Mouse (Mus musculus) hindbrain, embryonic 14.5 days (tissue): ENCODE results near the gene Tll2. TPM values are rescaled to one million over a fixed set of nuclear protein-coding genes. Genes with fewer than 3 reads are reported as not detected.
A peak's percentile ranks its signal among the peaks of the same experiment; 100 is the strongest.

Experiments used
- ATAC-seq: fragments of 200-750 bp; cut with Nextera tagmentation; 2 replicates; pipeline ENCODE4 v1.8.0; 2017; ENCODE audit warnings: moderate number of reproducible peaks, mild to moderate bottlenecking, moderate TSS enrichment, moderate library complexity; ENCODE audit not compliant: low FRiP score
- DNase-seq: peaks from one replicate; pipeline ENCODE4 v3.0.0-alpha.2; 2015; ENCODE audit warnings: low spot score
- H3K27ac ChIP-seq: fragments of 300-500 bp; sonication (generic); 2 replicates; pipeline ENCODE4 v1.5.1; 2014; ENCODE audit warnings: mild to moderate bottlenecking, moderate library complexity
- H3K27me3 ChIP-seq: fragments of 300-500 bp; sonication (generic); 2 replicates; pipeline ENCODE4 v1.6.1; 2014; ENCODE audit warnings: mild to moderate bottlenecking, low read length, mixed read lengths; ENCODE audit not compliant: control insufficient read depth, insufficient read depth
- H3K36me3 ChIP-seq: fragments of 300-500 bp; sonication (generic); replicated peaks from 2 replicates; pipeline ENCODE4 v1.6.1; 2014; ENCODE audit not compliant: control insufficient read depth, insufficient read depth
- H3K4me1 ChIP-seq: fragments of 300-500 bp; sonication (generic); replicated peaks from 2 replicates; pipeline ENCODE4 v1.6.1; 2014; ENCODE audit warnings: antibody characterized with exemption, low read length, mixed read lengths; ENCODE audit not compliant: control insufficient read depth, insufficient read depth
- H3K4me2 ChIP-seq: fragments of 300-500 bp; sonication (generic); replicated peaks from 2 replicates; pipeline ENCODE4 v1.6.1; 2014; ENCODE audit warnings: mild to moderate bottlenecking, moderate library complexity
- H3K4me3 ChIP-seq: fragments of 300-500 bp; sonication (generic); replicated peaks from 2 replicates; pipeline ENCODE4 v1.5.1; 2014; ENCODE audit warnings: mild to moderate bottlenecking, low read length
- H3K9ac ChIP-seq: fragments of 300-500 bp; sonication (generic); 2 replicates; pipeline ENCODE4 v1.6.1; 2014
- H3K9me3 ChIP-seq: fragments of 300-500 bp; sonication (generic); 2 replicates; pipeline ENCODE4 v1.6.1; 2016; ENCODE audit warnings: low read length; ENCODE audit not compliant: control insufficient read depth
- WGBS: fragments of 180-500 bp; shearing (Covaris S2); extraction: QIAGEN DNeasy Blood & Tissue Kit; methylation state at CpG from one replicate; pipeline ENCODE4 v1.1.7; 2014; 5-methylcytosine and 5-hydroxymethylcytosine counted together
- polyA plus RNA-seq: library from polyadenylated mRNA; unstranded; fragments of >200 nt; fragmentation: Nextera tagmentation; extraction: Ambion mirVana; gene quantifications from 2 replicates; pipeline ENCODE4 v1.2.1, GENCODE M21; 2014

Tll2 gene
- polyA plus RNA-seq, 1 experiment from 2014 or later, result 0.59 TPM

- Histone ChIP-seq H3K4me1 (peaks cover 10% of the 10 kb centered on the region), H3K9ac (no peak overlapping the region), H3K4me2 (no peak overlapping the region), H3K4me3 (no peak overlapping the region), H3K27me3 (no peaks in the 10 kb centered on the region; the same call in 1 of the 2 replicates), H3K36me3 (no peaks in the 10 kb centered on the region), H3K27ac (no peak overlapping the region), H3K9me3 (no peaks in the 10 kb centered on the region)
- DNase-seq (peak; percentile 91), ATAC-seq (peak; percentile 66)
- 7% methylated on average over 2 of the region's 2 CpGs for WGBS
These were observed 119.9 kb downstream of the Tll2 start for GRCm38 (mm10) chr19:41086700-41087099.

DNA sequence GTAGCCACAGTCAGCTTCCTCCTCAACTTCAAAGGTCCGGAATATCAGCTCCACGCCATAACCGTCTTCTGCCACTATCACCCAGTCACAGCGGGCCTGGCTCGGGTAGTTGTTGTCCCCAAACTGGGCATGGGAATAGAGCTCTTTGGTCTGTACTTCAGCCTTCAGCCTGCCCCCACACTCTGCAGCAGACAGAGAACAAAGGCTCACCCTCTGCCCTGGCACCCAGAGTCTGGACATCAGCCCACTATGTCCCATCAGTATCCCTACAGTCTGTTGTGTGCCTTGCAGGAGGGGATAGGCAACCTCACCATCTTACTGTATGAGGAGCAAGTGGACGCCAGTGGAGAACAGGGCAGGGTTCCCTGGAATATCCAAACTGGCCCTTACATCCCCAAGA lies 120.3 kb downstream of the Tll2 start:
- Histone ChIP-seq H3K4me2 (no peak overlapping the region), H3K4me1 (peaks cover 14% of the 10 kb centered on the region), H3K9ac (no peak overlapping the region), H3K27me3 (no peaks in the 10 kb centered on the region; the same call in 1 of the 2 replicates), H3K36me3 (no peaks in the 10 kb centered on the region), H3K4me3 (no peak overlapping the region), H3K9me3 (no peaks in the 10 kb centered on the region), H3K27ac (no peak overlapping the region)
- no peak for ATAC-seq
- DNase-seq, result no peak
- WGBS, result 90% methylated on average over 6 of the region's 6 CpGs

GRCm38 (mm10) chr19:41083646-41084045 lies 123.0 kb downstream of the Tll2 start:
- H3K36me3 ChIP-seq, result no peaks in the 10 kb centered on the region
- H3K4me1 ChIP-seq, result peaks cover 14% of the 10 kb centered on the region
- ATAC-seq (no peak), DNase-seq (no peak)
- H3K27ac ChIP-seq, result no peak overlapping the region
- H3K4me2 ChIP-seq, result no peak overlapping the region
- H3K27me3 ChIP-seq, result no peaks in the 10 kb centered on the region; the same call in 1 of the 2 replicates
- no peak overlapping the region for H3K4me3 ChIP-seq
- H3K9ac ChIP-seq, result no peak overlapping the region
- WGBS, result 90% methylated on average over 14 of the region's 14 CpGs
- H3K9me3 ChIP-seq, result no peaks in the 10 kb centered on the region

GRCm38 (mm10) chr19:41081589-41081988 lies 125.0 kb downstream of the Tll2 start:
- H3K27me3 ChIP-seq, result no peaks in the 10 kb centered on the region
- peak overlapping the region; percentile 34; the same call in 1 of the 2 replicates for H3K27ac ChIP-seq
- no peaks in the 10 kb centered on the region for H3K9me3 ChIP-seq
- 15% methylated on average over 3 of the region's 3 CpGs for WGBS
- H3K4me3 ChIP-seq, result no peak overlapping the region
- DNase-seq, result no peak
- H3K4me1 ChIP-seq, result peaks cover 10% of the 10 kb centered on the region
- no peak overlapping the region for H3K9ac ChIP-seq
- H3K4me2 ChIP-seq, result no peak overlapping the region
- ATAC-seq, result peak; percentile 64; the same call in 1 of the 2 replicates
- no peaks in the 10 kb centered on the region for H3K36me3 ChIP-seq

DNA sequence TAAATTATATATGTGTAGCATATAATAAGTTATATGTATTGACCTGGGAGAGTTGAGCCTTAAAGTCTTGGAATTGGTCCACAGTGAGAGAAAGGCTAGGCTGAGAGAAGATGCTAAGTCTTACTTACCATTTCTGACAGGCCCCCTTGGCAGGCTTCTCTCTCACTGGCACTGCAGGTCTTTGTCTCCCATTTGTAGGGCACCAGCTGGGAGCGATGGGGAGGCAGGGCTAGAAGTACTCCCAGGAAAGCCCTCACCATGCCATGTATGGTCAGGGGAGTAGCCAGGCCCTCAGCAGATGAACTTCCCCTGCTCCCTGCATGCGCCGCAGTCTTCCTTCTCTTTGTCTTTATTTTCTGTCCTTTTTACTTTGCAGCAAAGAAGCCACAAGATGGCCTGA lies 129.7 kb downstream of the Tll2 start, which contains the start of gene Opalin:
Gene Opalin (minus strand): TSS at position 208 of the 400 bp plus-strand sequence.
- Histone ChIP-seq H3K9ac (no peak within 1 kb of the TSS), H3K27me3 (no peaks in the 10 kb centered on the region), H3K4me1 (peaks cover 6% of the 10 kb centered on the region), H3K9me3 (no peaks in the 10 kb centered on the region), H3K27ac (no peak within 1 kb of the TSS), H3K4me3 (no peak within 1 kb of the TSS), H3K36me3 (no peaks in the 10 kb centered on the region), H3K4me2 (no peak within 1 kb of the TSS)
- 76% methylated on average over 3 of the region's 3 CpGs for WGBS
- no peak for DNase-seq
- ATAC-seq, result no peak

- ATAC-seq, result no peak
- Histone ChIP-seq H3K9me3 (no peaks in the 10 kb centered on the region), H3K36me3 (no peaks in the 10 kb centered on the region), H3K4me3 (no peak overlapping the region), H3K9ac (no peak overlapping the region), H3K4me2 (no peak overlapping the region), H3K27ac (no peak overlapping the region), H3K27me3 (no peaks in the 10 kb centered on the region), H3K4me1 (no peaks in the 10 kb centered on the region)
- 92% methylated on average over 14 of the region's 14 CpGs for WGBS
- DNase-seq, result no peak
These were observed 132.7 kb downstream of the Tll2 start for GRCm38 (mm10) chr19:41073746-41074455.

- Histone ChIP-seq H3K4me2 (no peak overlapping the region), H3K4me1 (no peaks in the 10 kb centered on the region), H3K27ac (no peak overlapping the region), H3K27me3 (no peaks in the 10 kb centered on the region), H3K4me3 (no peak overlapping the region), H3K9ac (no peak overlapping the region), H3K36me3 (no peaks in the 10 kb centered on the region), H3K9me3 (no peaks in the 10 kb centered on the region)
- DNase-seq, result peak; percentile 90
- 3% methylated on average over 8 of the region's 8 CpGs for WGBS
- peak; percentile 46; the same call in 1 of the 2 replicates for ATAC-seq
These were observed 135.1 kb downstream of the Tll2 start for GRCm38 (mm10) chr19:41071500-41071899.

- H3K27ac ChIP-seq, result no peak overlapping the region
- H3K4me2 ChIP-seq, result no peak overlapping the region
- H3K9me3 ChIP-seq, result no peaks in the 10 kb centered on the region
- H3K27me3 ChIP-seq, result no peaks in the 10 kb centered on the region
- H3K36me3 ChIP-seq, result no peaks in the 10 kb centered on the region
- WGBS, result 67% methylated on average over 4 of the region's 4 CpGs
- no peak overlapping the region for H3K4me3 ChIP-seq
- no peak overlapping the region for H3K9ac ChIP-seq
- ATAC-seq, result no peak
- no peak for DNase-seq
- H3K4me1 ChIP-seq, result no peaks in the 10 kb centered on the region
These were observed 151.9 kb downstream of the Tll2 start for GRCm38 (mm10) chr19:41054702-41055101.

DNA sequence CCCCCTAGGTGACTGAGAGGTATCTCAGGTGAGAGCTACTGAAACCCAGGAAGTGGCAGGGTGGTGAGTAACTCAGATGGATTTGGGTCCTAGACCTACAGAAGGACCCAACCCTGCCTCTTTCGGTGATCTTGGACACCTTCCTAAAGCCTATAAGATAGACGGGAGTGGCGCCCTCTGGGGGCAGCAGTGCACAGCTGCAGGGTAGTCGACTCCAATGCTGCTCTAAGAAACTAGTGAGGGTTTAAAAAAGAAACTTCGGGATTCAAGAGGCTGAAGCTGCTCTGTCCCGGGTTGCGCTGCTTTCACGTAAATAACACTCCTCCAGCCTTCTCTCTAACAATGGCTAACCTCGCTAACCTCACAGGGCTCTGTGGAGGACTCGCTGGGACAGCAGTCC lies 153.1 kb downstream of the Tll2 start:
- Histone ChIP-seq H3K36me3 (no peaks in the 10 kb centered on the region), H3K9me3 (no peaks in the 10 kb centered on the region), H3K27me3 (no peaks in the 10 kb centered on the region), H3K4me3 (no peak overlapping the region), H3K27ac (no peak overlapping the region), H3K4me1 (no peaks in the 10 kb centered on the region), H3K9ac (no peak overlapping the region), H3K4me2 (no peak overlapping the region)
- ATAC-seq (no peak), DNase-seq (peak; percentile 28)
- WGBS, result 39% methylated on average over 10 of the region's 10 CpGs
